Mouse (Mus musculus) liver, embryonic 15.5 days (tissue): ENCODE measurements around the gene Mrpl54. TPM values are rescaled to one million over a fixed set of nuclear protein-coding genes. Genes with fewer than 3 reads are reported as not detected.
A peak's percentile ranks its signal among the peaks of the same experiment; 100 is the strongest.

Source experiments
- ATAC-seq: fragments of 200-750 bp; cut with Nextera tagmentation; 2 replicates; pipeline ENCODE4 v1.8.0; 2017; ENCODE audit warnings: moderate number of reproducible peaks, mild to moderate bottlenecking, moderate library complexity; ENCODE audit not compliant: insufficient read depth
- H3K27ac ChIP-seq: fragments of 300-500 bp; sonication (generic); replicated peaks from 2 replicates; pipeline ENCODE4 v1.5.1; 2015; ENCODE audit warnings: mild to moderate bottlenecking, inconsistent platforms
- H3K27me3 ChIP-seq: fragments of 300-500 bp; sonication (generic); 2 replicates; pipeline ENCODE4 v1.6.1; 2015; ENCODE audit warnings: mild to moderate bottlenecking, inconsistent platforms
- H3K36me3 ChIP-seq: fragments of 300-500 bp; sonication (generic); replicated peaks from 2 replicates; pipeline ENCODE4 v1.6.1; 2015; ENCODE audit warnings: moderate library complexity, mild to moderate bottlenecking, inconsistent platforms
- H3K4me1 ChIP-seq: fragments of 300-500 bp; sonication (generic); replicated peaks from 2 replicates; pipeline ENCODE4 v1.6.1; 2015; ENCODE audit warnings: inconsistent platforms
- H3K4me2 ChIP-seq: fragments of 300-500 bp; sonication (generic); 2 replicates; pipeline ENCODE4 v1.6.1; 2015; ENCODE audit warnings: moderate library complexity, mild to moderate bottlenecking, inconsistent platforms
- H3K4me3 ChIP-seq: fragments of 300-500 bp; sonication (generic); replicated peaks from 2 replicates; pipeline ENCODE4 v1.5.1; 2015; ENCODE audit warnings: mild to moderate bottlenecking, inconsistent platforms
- H3K9ac ChIP-seq: fragments of 300-500 bp; sonication (generic); 2 replicates; pipeline ENCODE4 v1.6.1; 2015; ENCODE audit warnings: moderate library complexity, mild to moderate bottlenecking, inconsistent platforms
- H3K9me3 ChIP-seq: fragments of 300-500 bp; sonication (generic); replicated peaks from 2 replicates; pipeline ENCODE4 v1.6.1; 2016; ENCODE audit warnings: inconsistent platforms
- WGBS: fragments of 180-500 bp; shearing (Covaris S2); methylation state at CpG from one replicate; pipeline ENCODE4 v1.1.7; 2015; ENCODE audit warnings: mixed read lengths; ENCODE audit not compliant: insufficient replicate concordance; 5-methylcytosine and 5-hydroxymethylcytosine counted together
- polyA plus RNA-seq: library from polyadenylated mRNA; unstranded; fragments of >200 nt; fragmentation: Nextera tagmentation; extraction: Ambion mirVana; gene quantifications from 2 replicates; pipeline ENCODE4 v1.2.1, GENCODE M21; 2015

Gene Mrpl54
- polyA plus RNA-seq, 1 experiment from 2014 or later = 92.2 TPM

GRCm38 (mm10) chr10:81259225-81259884 lies 7.4 kb downstream of the Mrpl54 start:
- Histone ChIP-seq H3K36me3 (peaks cover 16% of the 10 kb centered on the region), H3K27me3 (peaks cover 57% of the 10 kb centered on the region), H3K9ac (no peak overlapping the region), H3K4me1 (peaks cover 15% of the 10 kb centered on the region), H3K27ac (no peak overlapping the region), H3K9me3 (no peaks in the 10 kb centered on the region), H3K4me2 (no peak overlapping the region), H3K4me3 (no peak overlapping the region)
- 48% methylated on average over 21 of the region's 21 CpGs for WGBS
- no peak for ATAC-seq

GRCm38 (mm10) chr10:81257158-81258039 lies 9.3 kb downstream of the Mrpl54 start:
- Histone ChIP-seq H3K4me3 (peak overlapping the region; percentile 44), H3K9ac (no peak overlapping the region), H3K36me3 (0 out of 2 replicates have a peak, but pooled peaks cover 3% of the 10 kb centered on the region), H3K27me3 (peaks cover 76% of the 10 kb centered on the region), H3K4me2 (peak overlapping the region; percentile 61), H3K9me3 (no peaks in the 10 kb centered on the region), H3K4me1 (peaks cover 20% of the 10 kb centered on the region), H3K27ac (no peak overlapping the region)
- WGBS = 2% methylated on average over 62 of the region's 62 CpGs
- no peak for ATAC-seq

- peaks cover 86% of the 10 kb centered on the region for H3K27me3 ChIP-seq
- H3K9me3 ChIP-seq = no peaks in the 10 kb centered on the region
- no peak overlapping the region for H3K4me3 ChIP-seq
- no peaks in the 10 kb centered on the region for H3K36me3 ChIP-seq
- peaks cover 26% of the 10 kb centered on the region for H3K4me1 ChIP-seq
- 25% methylated on average over 1 of the region's 1 CpGs for WGBS
- no peak overlapping the region for H3K4me2 ChIP-seq
- no peak for ATAC-seq
- H3K9ac ChIP-seq = no peak overlapping the region
- no peak overlapping the region for H3K27ac ChIP-seq
Measured at GRCm38 (mm10) chr10:81254886-81255285, 11.8 kb downstream of the Mrpl54 start.

- 12% methylated on average over 44 of the region's 44 CpGs for WGBS
- Histone ChIP-seq H3K9me3 (no peaks in the 10 kb centered on the region), H3K4me1 (peaks cover 24% of the 10 kb centered on the region), H3K27ac (no peak within 1 kb of the TSS), H3K36me3 (no peaks in the 10 kb centered on the region), H3K4me2 (no peak within 1 kb of the TSS), H3K4me3 (no peak within 1 kb of the TSS), H3K9ac (no peak within 1 kb of the TSS), H3K27me3 (peaks cover 64% of the 10 kb centered on the region)
- no peak for ATAC-seq
Measured at GRCm38 (mm10) chr10:81252424-81253419, 14.0 kb downstream of the Mrpl54 start, which contains the start of gene Matk. Matk (plus strand) TSS chr10:81252935.

- Histone ChIP-seq H3K36me3 (no peaks in the 10 kb centered on the region), H3K27me3 (peaks cover 45% of the 10 kb centered on the region), H3K9me3 (no peaks in the 10 kb centered on the region), H3K4me1 (peaks cover 16% of the 10 kb centered on the region), H3K9ac (no peak overlapping the region), H3K4me3 (no peak overlapping the region), H3K4me2 (no peak overlapping the region), H3K27ac (no peak overlapping the region)
- ATAC-seq = 0 out of 2 replicates have a peak, but pooled peaks have one; percentile 8
- WGBS = 64% methylated on average over 8 of the region's 8 CpGs
Measured at GRCm38 (mm10) chr10:81249442-81249841, 17.3 kb downstream of the Mrpl54 start.

- 67% methylated on average over 2 of the region's 2 CpGs for WGBS
- Histone ChIP-seq H3K27ac (no peak overlapping the region), H3K36me3 (no peaks in the 10 kb centered on the region), H3K4me2 (no peak overlapping the region), H3K4me1 (peaks cover 13% of the 10 kb centered on the region; the same call in 1 of the 2 replicates), H3K27me3 (peaks cover 45% of the 10 kb centered on the region), H3K4me3 (no peak overlapping the region), H3K9ac (no peak overlapping the region), H3K9me3 (no peaks in the 10 kb centered on the region)
- no peak for ATAC-seq
Measured at GRCm38 (mm10) chr10:81247804-81248203, 18.9 kb downstream of the Mrpl54 start.

- no peak overlapping the region for H3K4me2 ChIP-seq
- H3K4me3 ChIP-seq = no peak overlapping the region
- WGBS = 84% methylated on average over 6 of the region's 6 CpGs
- peaks cover 52% of the 10 kb centered on the region for H3K27me3 ChIP-seq
- no peaks in the 10 kb centered on the region for H3K36me3 ChIP-seq
- H3K9ac ChIP-seq = no peak overlapping the region
- no peak for ATAC-seq
- H3K9me3 ChIP-seq = no peaks in the 10 kb centered on the region
- peaks cover 9% of the 10 kb centered on the region; the same call in 1 of the 2 replicates for H3K4me1 ChIP-seq
- H3K27ac ChIP-seq = no peak overlapping the region
Measured at GRCm38 (mm10) chr10:81245166-81245565, 21.6 kb downstream of the Mrpl54 start.

- WGBS = 3% methylated on average over 17 of the region's 17 CpGs
- no peaks in the 10 kb centered on the region for H3K36me3 ChIP-seq
- no peak overlapping the region for H3K4me2 ChIP-seq
- no peak overlapping the region for H3K9ac ChIP-seq
- no peak overlapping the region for H3K27ac ChIP-seq
- 0 out of 2 replicates have a peak, but pooled peaks have one; percentile 29 for ATAC-seq
- H3K4me1 ChIP-seq = peaks cover 7% of the 10 kb centered on the region; the same call in 1 of the 2 replicates
- H3K4me3 ChIP-seq = no peak overlapping the region
- H3K9me3 ChIP-seq = no peaks in the 10 kb centered on the region
- peaks cover 57% of the 10 kb centered on the region for H3K27me3 ChIP-seq
Measured at GRCm38 (mm10) chr10:81244595-81244994, 22.1 kb downstream of the Mrpl54 start.

GRCm38 (mm10) chr10:81244146-81244545 lies 22.6 kb downstream of the Mrpl54 start:
- Histone ChIP-seq H3K4me3 (no peak overlapping the region), H3K9ac (no peak overlapping the region), H3K27ac (no peak overlapping the region), H3K27me3 (peaks cover 62% of the 10 kb centered on the region), H3K4me2 (no peak overlapping the region), H3K4me1 (peaks cover 4% of the 10 kb centered on the region; the same call in 1 of the 2 replicates), H3K9me3 (no peaks in the 10 kb centered on the region), H3K36me3 (no peaks in the 10 kb centered on the region)
- no peak for ATAC-seq
- 70% methylated on average over 4 of the region's 4 CpGs for WGBS

- Histone ChIP-seq H3K9ac (no peak overlapping the region), H3K27ac (no peak overlapping the region), H3K4me3 (no peak overlapping the region), H3K4me1 (peaks cover 4% of the 10 kb centered on the region; the same call in 1 of the 2 replicates), H3K9me3 (no peaks in the 10 kb centered on the region), H3K4me2 (no peak overlapping the region), H3K27me3 (peaks cover 81% of the 10 kb centered on the region), H3K36me3 (no peaks in the 10 kb centered on the region)
- WGBS = 81% methylated on average over 16 of the region's 16 CpGs
- no peak for ATAC-seq
Measured at GRCm38 (mm10) chr10:81242021-81242420, 24.7 kb downstream of the Mrpl54 start.
